ENCODE assay signal across 9 mouse cellular contexts in genomic region chr8:119824100-119824499, GRCm38 (mm10). TPM values are rescaled to one million over a fixed set of nuclear protein-coding genes. Genes with fewer than 3 reads are reported as not detected.
DNase-seq lines count a peak whose midpoint lies in the region; ATAC-seq lines count a peak whose summit lies in the region.
"Had no signal": no experiment of that assay in that cellular context is flagged by ENCODE, and none has a peak within 500 bp of the region (broad histone marks: within the 10 kb centered on the region; RNA-seq: fewer than 3 reads in every experiment).

No protein-coding gene starts in this region.

- H3K4me1 ChIP-seq in neural tube, embryonic 15.5 days, result peaks cover 44% of the 10 kb centered on the region
- H3K4me1 ChIP-seq in hindbrain, embryonic 14.5 days (replicated peaks; ENCODE audit: control insufficient read depth, insufficient read depth, low read length), result peaks cover 28% of the 10 kb centered on the region

- ATAC-seq in frontal cortex, adult (ENCODE audit: low TSS enrichment), result peak; percentile 38; the same call in 1 of the 2 replicates
- no peak for ATAC-seq in neural tube, embryonic 15.5 days (ENCODE audit: low FRiP score)
- ATAC-seq in hindbrain, embryonic 14.5 days (ENCODE audit: low FRiP score), result 0 out of 2 replicates have a peak, but pooled peaks have one; percentile 7
- ATAC-seq in megakaryocyte-erythroid progenitor cell, adult 5-6 weeks (replicated peaks; ENCODE audit: low FRiP score, low TSS enrichment, poor library complexity, severe bottlenecking), result no peak

- H3K4me3 ChIP-seq in neural tube, embryonic 15.5 days (replicated peaks), result no peak overlapping the region
- no peak overlapping the region for H3K4me3 ChIP-seq in hindbrain, embryonic 14.5 days (replicated peaks; ENCODE audit: low read length)
- H3K4me3 ChIP-seq: myocyte had no signal

- no peaks in the 10 kb centered on the region for H3K9me3 ChIP-seq in neural tube, embryonic 15.5 days (replicated peaks)
- H3K9me3 ChIP-seq in hindbrain, embryonic 14.5 days (ENCODE audit: control insufficient read depth, low read length), result no peaks in the 10 kb centered on the region

- H3K4me2 ChIP-seq in neural tube, embryonic 15.5 days, result no peak overlapping the region
- H3K4me2 ChIP-seq in hindbrain, embryonic 14.5 days (replicated peaks), result no peak overlapping the region

- WGBS in neural tube, embryonic 15.5 days, result 48% methylated on average over 4 of the region's 4 CpGs
- WGBS in hindbrain, embryonic 14.5 days, result 44% methylated on average over 4 of the region's 4 CpGs

- no peak for DNase-seq in frontal cortex, postnatal 36 days (ENCODE audit: low spot score in 2 of 2)
- no peak for DNase-seq in neural tube, embryonic 10.5 days (ENCODE audit: extremely low spot score, low spot score)
- no peak for DNase-seq in hindbrain, embryonic 14.5 days (ENCODE audit: low spot score)
- peak; percentile 55 for DNase-seq in retina, postnatal 1 day
- DNase-seq in urinary bladder, postnatal 25 days (ENCODE audit: low spot score), result no peak

- H3K27me3 ChIP-seq in neural tube, embryonic 15.5 days (replicated peaks), result no peaks in the 10 kb centered on the region
- no peaks in the 10 kb centered on the region for H3K27me3 ChIP-seq in hindbrain, embryonic 14.5 days (ENCODE audit: control insufficient read depth, insufficient read depth, low read length)

- no peak overlapping the region for H3K9ac ChIP-seq in neural tube, embryonic 15.5 days (replicated peaks)
- no peak overlapping the region for H3K9ac ChIP-seq in hindbrain, embryonic 14.5 days

- H3K36me3 ChIP-seq in neural tube, embryonic 15.5 days, result peaks cover 26% of the 10 kb centered on the region
- H3K36me3 ChIP-seq in hindbrain, embryonic 14.5 days (replicated peaks; ENCODE audit: control insufficient read depth, insufficient read depth), result peaks cover 29% of the 10 kb centered on the region

- H3K27ac ChIP-seq in neural tube, embryonic 15.5 days (replicated peaks), result 0 out of 2 replicates have a peak overlapping the region, but pooled peaks have one; percentile 28
- H3K27ac ChIP-seq in hindbrain, embryonic 14.5 days, result no peak overlapping the region

RNA-seq across cellular contexts. Expression of gene Cotl1, which starts 16.2 kb away (rescaled TPM):
- polyA plus RNA-seq in neural tube, embryonic 15.5 days (2015; fragmentation: Nextera tagmentation; extraction: Ambion mirVana), result 104 and 158 TPM in 2 replicates
- polyA plus RNA-seq in hindbrain, embryonic 14.5 days (2014; fragmentation: Nextera tagmentation; extraction: Ambion mirVana), result 238 and 309 TPM in 2 replicates
- 24.4 and 63.9 TPM in 2 replicates for total RNA-seq in megakaryocyte-erythroid progenitor cell, adult 5-6 weeks (2014; fragmentation: Nextera tagmentation)
- total RNA-seq in megakaryocyte-erythroid progenitor cell, adult 5-6 weeks (2017), result 30.4 and 44.2 TPM in 2 replicates

RNA-seq across cellular contexts. Expression of gene Klhl36, which starts 38.0 kb away (rescaled TPM):
- polyA plus RNA-seq in neural tube, embryonic 15.5 days (2015; fragmentation: Nextera tagmentation; extraction: Ambion mirVana), result 16.5 and 17.4 TPM in 2 replicates
- 15.1 and 19.1 TPM in 2 replicates for polyA plus RNA-seq in hindbrain, embryonic 14.5 days (2014; fragmentation: Nextera tagmentation; extraction: Ambion mirVana)
- 2.2 and 4.4 TPM in 2 replicates for total RNA-seq in megakaryocyte-erythroid progenitor cell, adult 5-6 weeks (2014; fragmentation: Nextera tagmentation)
- 3.2 and 5.6 TPM in 2 replicates for total RNA-seq in megakaryocyte-erythroid progenitor cell, adult 5-6 weeks (2017)

RNA-seq across cellular contexts. Expression of gene Tldc1, which starts 45.9 kb away (rescaled TPM):
- polyA plus RNA-seq in neural tube, embryonic 15.5 days (2015; fragmentation: Nextera tagmentation; extraction: Ambion mirVana), result 10.0 and 12.0 TPM in 2 replicates
- polyA plus RNA-seq in hindbrain, embryonic 14.5 days (2014; fragmentation: Nextera tagmentation; extraction: Ambion mirVana), result 6.5 and 7.4 TPM in 2 replicates
- total RNA-seq in megakaryocyte-erythroid progenitor cell, adult 5-6 weeks (2014; fragmentation: Nextera tagmentation), result 8.5 and 12.4 TPM in 2 replicates
- total RNA-seq in megakaryocyte-erythroid progenitor cell, adult 5-6 weeks (2017), result 5.7 and 11.5 TPM in 2 replicates

Comparison
In these comparisons a context has a peak if more than half of its experiments do, and no peak if none do; other contexts are left out.
1. ATAC-seq: peak in frontal cortex, adult (single experiment) and hindbrain, embryonic 14.5 days (single experiment); none in neural tube, embryonic 15.5 days (single experiment) and megakaryocyte-erythroid progenitor cell, adult 5-6 weeks (single experiment).